Mouse (Mus musculus) macrophage (primary cell): Measurements from ENCODE around the gene Rps2. TPM values are rescaled to one million over a fixed set of nuclear protein-coding genes. Genes with fewer than 3 reads are reported as not detected.

Experiments
- H3K27ac ChIP-seq: fragments of 350-480 bp; formaldehyde crosslinking; 2 replicates; pipeline ENCODE4 v1.9.0; 2021
- H3K36me3 ChIP-seq: fragments of 350-480 bp; formaldehyde crosslinking; 2 replicates; pipeline ENCODE4 v1.9.0; 2021; ENCODE audit errors: inconsistent target
- H3K4me3 ChIP-seq: fragments of 350-480 bp; formaldehyde crosslinking; 2 replicates; pipeline ENCODE4 v1.9.0; 2021; ENCODE audit errors: inconsistent target
- H3K79me2 ChIP-seq: fragments of 350-480 bp; formaldehyde crosslinking; 2 replicates; pipeline ENCODE4 v1.9.0; 2021; ENCODE audit errors: inconsistent target
- WGBS: methylation state at CpG from one replicate; pipeline ENCODE4 v1.1.7; 2026; ENCODE audit warnings: inconsistent platforms; ENCODE audit not compliant: missing documents; 5-methylcytosine and 5-hydroxymethylcytosine counted together
- polyA plus RNA-seq: library from polyadenylated mRNA; stranded (reverse); fragments of 250-400 nt; gene quantifications from 3 replicates; pipeline ENCODE4 v1.2.4, GENCODE M21; 2018; ENCODE audit warnings: inconsistent platforms

Rps2 gene
- polyA plus RNA-seq, 1 experiment from 2014 or later: 612 TPM

DNA sequence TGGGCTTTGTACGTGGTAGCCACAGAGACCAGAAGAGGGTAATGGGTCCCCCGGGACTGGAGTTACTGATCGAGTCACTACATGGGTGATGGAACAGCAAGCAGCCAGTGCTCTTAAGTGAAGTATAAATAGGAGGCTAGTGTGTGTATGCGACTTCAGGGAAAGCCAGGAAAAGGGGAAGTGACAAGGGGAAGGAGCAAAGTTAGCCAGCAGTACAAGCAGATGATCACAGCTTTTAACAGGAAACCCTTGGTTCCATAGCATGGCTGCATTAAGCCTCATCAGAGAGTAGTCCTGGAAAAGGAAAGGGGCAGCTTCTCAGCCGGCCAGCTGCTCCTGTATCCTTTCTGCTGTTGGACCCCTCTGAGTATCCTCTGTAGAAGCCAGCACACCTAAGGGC, 25.5 kb upstream of the Rps2 start:
- no peaks in the 10 kb centered on the region for H3K36me3 ChIP-seq
- H3K79me2 ChIP-seq: no peaks in the 10 kb centered on the region
- WGBS: 45% methylated on average over 5 of the region's 5 CpGs
- peak overlapping the region; percentile 48 for H3K27ac ChIP-seq
- H3K4me3 ChIP-seq: no peak overlapping the region

DNA sequence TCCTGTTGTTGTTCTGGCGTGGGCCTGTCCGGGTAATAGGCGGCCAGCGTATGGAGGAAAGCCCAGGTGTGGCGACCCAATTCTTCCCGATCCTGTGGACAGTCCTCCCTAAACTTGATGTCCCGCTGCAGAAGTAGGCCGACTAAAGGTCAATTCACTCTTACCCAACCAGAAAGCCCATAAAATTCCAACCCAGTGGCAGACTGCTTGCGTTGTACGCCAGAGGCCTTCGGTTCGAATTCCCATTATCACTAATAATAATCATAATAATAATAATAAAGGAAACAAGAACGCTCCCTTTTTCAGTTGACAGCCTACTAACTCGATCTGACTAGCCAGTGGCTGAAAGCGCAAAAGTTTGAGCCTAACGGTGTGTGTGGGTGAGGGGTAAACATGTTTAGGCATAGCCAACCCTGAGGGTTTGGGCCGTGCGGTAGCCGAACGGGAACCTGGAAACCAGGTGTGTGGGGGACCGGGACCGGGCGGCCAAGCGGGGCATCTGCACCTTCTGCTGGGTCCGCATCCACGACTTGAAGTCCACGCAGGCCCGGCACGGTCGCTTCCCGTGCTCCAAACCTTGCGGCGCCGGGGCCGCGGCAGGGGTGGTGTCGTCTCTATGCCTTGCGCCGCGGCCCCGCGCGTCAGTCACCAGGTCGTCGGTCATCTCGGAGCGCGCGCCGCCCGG, 22.4 kb upstream of the Rps2 start:
- Histone ChIP-seq H3K36me3 (peaks cover 5% of the 10 kb centered on the region; the same call in 1 of the 2 replicates), H3K4me3 (peak overlapping the region; percentile 46), H3K27ac (no peak overlapping the region), H3K79me2 (no peaks in the 10 kb centered on the region)
- 10% methylated on average over 43 of the region's 51 CpGs for WGBS

DNA sequence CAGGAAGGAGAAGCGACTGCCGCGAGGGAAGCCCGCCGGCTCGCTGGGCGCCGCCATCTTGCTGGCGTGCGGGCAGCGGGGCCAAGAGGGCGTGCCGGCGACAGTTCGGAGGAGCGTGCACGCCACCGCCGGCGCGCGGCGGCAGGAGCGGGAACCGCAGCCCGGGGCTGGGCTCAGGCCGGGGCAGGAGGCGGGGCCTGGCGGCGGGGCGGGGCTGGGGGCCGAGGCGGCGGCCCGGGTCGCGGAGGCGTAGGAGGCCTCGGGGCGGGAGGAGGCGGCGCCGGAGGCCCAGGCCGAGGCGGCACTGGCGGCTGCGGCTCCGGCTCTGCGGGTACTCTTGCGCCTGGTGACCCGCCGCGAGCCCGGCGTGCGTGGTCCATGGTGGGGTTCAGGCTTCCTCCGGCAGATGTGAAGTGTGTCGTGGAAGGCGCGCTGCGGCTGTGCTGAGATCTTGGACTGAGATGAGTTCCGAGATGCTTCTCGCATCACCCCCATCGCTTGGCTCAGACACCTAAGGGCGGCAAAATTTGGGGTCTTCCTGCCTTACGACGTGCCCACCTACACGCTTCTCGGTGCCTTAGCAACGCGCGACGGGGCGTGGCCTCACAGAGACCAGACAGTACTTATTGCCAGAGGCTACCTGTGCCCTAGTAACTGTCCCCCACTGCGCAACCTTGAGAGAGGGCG, 21.8 kb upstream of the Rps2 start, which contains the start of the genes Gfer and Noxo1:
Gene Gfer (minus strand): TSS at position 146 of the 687 bp plus-strand sequence.
Gene Noxo1 (plus strand): TSS at position 224 of the 687 bp plus-strand sequence.
- WGBS: under 1% methylated on average over 59 of the region's 76 CpGs
- Histone ChIP-seq H3K79me2 (no peaks in the 10 kb centered on the region), H3K27ac (no peak within 1 kb of the TSS), H3K36me3 (peaks cover 11% of the 10 kb centered on the region; the same call in 1 of the 2 replicates), H3K4me3 (peak within 1 kb of the TSS; percentile 67)

DNA sequence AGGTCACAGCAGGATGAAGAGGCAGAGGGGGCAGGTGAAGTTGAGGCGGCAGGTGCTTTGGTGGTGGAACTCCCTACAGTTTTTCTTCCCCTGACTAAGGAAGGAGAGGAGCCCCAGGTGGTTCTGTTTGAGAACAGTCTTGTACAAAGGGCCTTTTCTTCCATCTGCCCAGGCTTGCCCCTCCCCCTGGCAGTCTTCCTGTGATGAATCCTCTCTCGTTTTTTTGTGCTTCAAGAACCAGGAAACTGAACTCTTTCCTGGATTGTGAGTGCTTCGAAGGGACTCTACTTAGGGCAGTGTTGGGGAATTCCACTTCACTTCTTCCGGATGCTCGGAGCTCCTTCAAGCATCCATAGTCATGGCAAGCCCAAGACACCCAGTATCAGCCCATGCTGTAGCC, 19.9 kb upstream of the Rps2 start:
- Histone ChIP-seq H3K27ac (no peak overlapping the region), H3K79me2 (no peaks in the 10 kb centered on the region), H3K4me3 (no peak overlapping the region), H3K36me3 (peaks cover 23% of the 10 kb centered on the region; the same call in 1 of the 2 replicates)
- 57% methylated on average over 5 of the region's 5 CpGs for WGBS

DNA sequence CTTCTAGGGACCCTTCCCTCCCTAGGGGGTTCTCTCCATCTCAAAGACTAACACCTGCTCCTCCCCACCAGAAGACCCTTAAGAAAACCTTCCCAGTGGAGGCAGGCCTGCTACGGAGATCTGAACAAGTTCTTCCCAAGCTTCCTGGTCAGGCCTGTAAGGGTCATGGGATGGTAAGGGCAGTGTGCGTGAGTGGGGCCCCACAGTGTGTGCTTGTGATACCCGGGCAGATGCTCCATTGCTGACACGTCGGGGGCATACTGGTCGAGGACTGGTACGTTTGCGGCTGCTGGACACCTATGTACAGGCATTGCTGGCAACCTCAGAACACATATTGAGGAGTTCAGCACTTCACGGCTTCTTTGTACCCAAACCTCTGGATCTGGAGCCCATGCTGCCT, 19.2 kb upstream of the Rps2 start:
- Histone ChIP-seq H3K27ac (no peak overlapping the region), H3K79me2 (no peaks in the 10 kb centered on the region), H3K36me3 (peaks cover 24% of the 10 kb centered on the region; the same call in 1 of the 2 replicates), H3K4me3 (no peak overlapping the region)
- WGBS: 85% methylated on average over 9 of the region's 9 CpGs

DNA sequence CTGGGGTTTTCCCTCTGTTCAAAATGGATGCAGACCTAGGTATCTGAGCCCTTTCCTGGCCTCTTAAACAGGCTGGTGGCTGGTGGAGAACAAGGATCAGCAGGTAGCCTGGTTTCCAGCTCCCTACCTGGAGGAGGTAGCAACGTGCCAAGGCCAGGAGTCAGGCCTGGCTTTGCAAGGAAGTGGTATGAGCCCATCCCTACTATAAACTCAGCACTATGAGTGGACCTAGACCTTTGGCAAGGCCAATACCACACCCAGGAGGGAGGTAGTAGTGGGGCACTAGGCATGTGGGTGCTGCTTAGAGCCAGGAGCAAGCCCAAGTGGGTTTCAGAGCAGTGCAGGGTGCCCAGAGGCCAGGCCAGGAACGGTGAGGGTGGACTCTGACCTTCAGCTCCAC, 18.4 kb upstream of the Rps2 start:
- Histone ChIP-seq H3K36me3 (peaks cover 31% of the 10 kb centered on the region; the same call in 1 of the 2 replicates), H3K79me2 (no peaks in the 10 kb centered on the region), H3K27ac (no peak overlapping the region), H3K4me3 (no peak overlapping the region)
- 80% methylated on average over 2 of the region's 2 CpGs for WGBS

DNA sequence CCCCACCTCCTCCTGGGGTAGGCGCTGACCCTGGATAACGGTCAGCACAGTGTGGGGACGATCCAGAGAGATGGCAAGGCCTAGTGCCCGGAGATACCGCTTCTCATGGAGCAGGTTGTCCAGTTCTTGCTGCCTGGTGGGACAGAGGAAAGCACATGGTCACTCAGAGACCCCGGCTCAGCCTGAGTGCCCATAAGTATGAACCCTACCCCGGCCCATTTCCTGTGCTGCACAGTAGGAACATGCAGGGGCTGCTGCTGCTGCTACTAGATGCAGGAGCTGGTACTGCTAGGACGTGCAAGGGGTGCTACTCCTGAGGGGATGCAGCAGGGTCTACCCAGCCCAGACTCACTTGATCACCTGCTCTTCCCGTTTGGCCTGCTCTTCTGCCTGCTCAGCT, 16.7 kb upstream of the Rps2 start:
- peaks cover 33% of the 10 kb centered on the region; the same call in 1 of the 2 replicates for H3K36me3 ChIP-seq
- 98% methylated on average over 7 of the region's 9 CpGs for WGBS
- no peak overlapping the region for H3K27ac ChIP-seq
- no peak overlapping the region for H3K4me3 ChIP-seq
- peaks cover 8% of the 10 kb centered on the region; the same call in 1 of the 2 replicates for H3K79me2 ChIP-seq

DNA sequence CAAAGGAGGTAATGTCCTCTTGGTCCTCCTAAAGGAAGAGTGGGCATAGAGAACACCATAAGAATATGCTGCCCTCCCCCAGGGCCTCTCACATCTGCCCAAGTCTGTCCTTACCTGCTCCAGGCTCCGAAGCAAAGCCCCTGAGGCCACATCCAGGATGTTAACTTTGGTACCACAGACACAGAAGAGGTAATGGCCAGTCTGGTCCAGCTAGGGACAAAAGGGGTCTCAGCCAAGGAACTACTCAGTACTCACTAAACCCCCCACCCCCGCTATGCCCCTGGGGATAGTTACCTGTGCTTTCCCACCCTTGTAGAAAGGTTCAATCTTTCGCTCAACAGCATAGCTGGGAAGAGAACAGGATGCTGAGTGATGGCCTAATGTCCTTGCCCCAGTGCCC, 12.1 kb upstream of the Rps2 start:
- H3K36me3 ChIP-seq: peaks cover 25% of the 10 kb centered on the region; the same call in 1 of the 2 replicates
- no peak overlapping the region for H3K27ac ChIP-seq
- H3K79me2 ChIP-seq: peaks cover 17% of the 10 kb centered on the region; the same call in 1 of the 2 replicates
- 88% methylated on average over 3 of the region's 3 CpGs for WGBS
- no peak overlapping the region for H3K4me3 ChIP-seq

DNA sequence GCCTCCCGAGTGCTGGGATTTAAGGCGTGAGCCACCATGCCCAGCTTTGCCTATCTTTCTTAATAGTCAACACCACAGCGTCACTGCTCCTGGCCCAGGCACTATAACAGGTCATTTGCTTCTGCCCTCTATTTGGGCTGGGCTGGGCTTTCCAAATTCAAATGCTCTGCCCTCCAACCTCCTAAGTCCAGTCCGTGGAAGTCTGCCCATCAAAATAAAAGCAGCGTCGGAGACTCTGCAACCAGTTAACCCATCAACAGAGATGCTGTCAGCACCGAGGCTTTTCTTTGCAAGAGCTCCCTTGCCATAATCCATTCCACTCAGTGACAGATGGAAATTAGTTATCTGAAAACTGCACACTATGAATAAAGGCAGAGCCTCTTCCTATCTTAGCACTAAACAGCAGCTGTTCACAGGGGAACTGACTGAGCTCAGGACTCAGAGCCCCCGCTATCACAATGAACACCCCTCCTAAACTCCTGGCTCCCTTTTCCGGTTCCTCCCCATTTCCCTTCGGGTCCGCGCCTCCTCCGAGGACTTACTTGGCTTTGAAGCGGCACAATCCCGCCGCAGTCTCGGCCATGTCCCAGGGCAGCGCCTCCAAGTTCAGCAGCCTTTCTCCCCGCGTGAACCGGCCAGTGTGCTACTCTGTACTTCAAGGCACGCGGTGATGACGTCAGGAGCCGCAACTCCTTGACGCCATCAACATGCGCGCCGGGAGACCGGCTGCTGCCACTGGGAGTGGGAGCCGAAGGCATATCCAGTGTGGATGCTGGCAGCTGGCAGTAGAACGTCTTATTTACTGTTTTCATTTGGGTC, 10.7 kb upstream of the Rps2 start, which contains the start of gene Tbl3:
Gene Tbl3 (minus strand): TSS at position 679 of the 819 bp plus-strand sequence.
- H3K4me3 ChIP-seq: peak within 1 kb of the TSS; percentile 91
- WGBS: 3% methylated on average over 32 of the region's 32 CpGs

DNA sequence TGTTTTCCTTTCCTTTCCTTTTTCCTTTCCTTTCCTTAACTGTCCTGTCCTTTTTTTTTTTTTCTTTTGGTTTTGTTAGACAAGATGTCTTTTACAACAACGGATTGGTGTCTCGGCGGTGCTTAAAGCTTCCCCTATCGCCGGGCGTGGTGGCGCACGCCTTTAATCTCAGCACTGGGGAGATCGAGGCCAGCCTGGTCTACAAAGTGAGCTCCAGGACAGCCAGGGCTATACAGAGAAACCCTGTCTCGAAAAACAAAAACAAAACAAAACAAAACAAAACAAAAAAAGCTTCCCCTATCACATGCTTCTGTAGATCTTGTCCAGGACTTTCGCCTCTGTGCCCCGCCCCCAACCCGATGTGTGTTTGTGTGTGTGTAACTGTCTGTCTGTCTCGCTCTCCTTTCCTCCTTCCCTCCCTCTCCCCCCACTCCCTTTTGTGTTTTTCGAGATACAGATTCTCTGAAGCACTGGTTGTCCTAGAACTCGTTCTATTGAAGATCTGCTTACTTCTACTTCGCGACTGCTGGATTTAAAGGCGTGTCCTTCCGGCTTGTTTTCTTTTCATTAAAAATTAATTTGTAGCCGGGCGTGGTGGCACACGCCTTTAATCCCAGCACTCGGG, 10.0 kb upstream of the Rps2 start:
- Histone ChIP-seq H3K36me3 (peaks cover 10% of the 10 kb centered on the region; the same call in 1 of the 2 replicates), H3K79me2 (peaks cover 17% of the 10 kb centered on the region; the same call in 1 of the 2 replicates), H3K27ac (peak overlapping the region; percentile 51), H3K4me3 (peak overlapping the region; percentile 91)
- 3% methylated on average over 23 of the region's 24 CpGs for WGBS

More for the DNA sequence above, 10.7 kb upstream of the Rps2 start, which contains the start of gene Tbl3:
- peak within 1 kb of the TSS; percentile 51 for H3K27ac ChIP-seq
- peaks cover 12% of the 10 kb centered on the region; the same call in 1 of the 2 replicates for H3K36me3 ChIP-seq
- peaks cover 17% of the 10 kb centered on the region; the same call in 1 of the 2 replicates for H3K79me2 ChIP-seq

DNA sequence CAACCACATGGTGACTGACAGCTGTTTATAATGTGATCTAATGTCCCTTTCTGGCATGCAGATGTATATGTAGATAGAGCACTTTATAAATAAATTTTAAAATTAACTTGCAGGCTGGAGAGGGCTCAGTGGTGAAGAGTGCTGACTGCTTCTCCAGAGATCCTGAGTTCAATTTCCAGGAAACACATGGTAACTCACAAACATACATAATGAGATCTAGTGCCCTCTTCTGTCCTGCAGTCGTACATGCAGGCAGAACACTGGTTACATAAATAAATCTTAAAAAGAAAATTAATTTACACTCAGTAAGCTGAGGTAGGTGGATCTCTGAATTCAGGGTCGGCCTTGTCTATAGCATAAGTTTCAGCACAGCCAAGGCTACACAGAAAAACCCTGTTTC, 9.3 kb upstream of the Rps2 start:
- WGBS: 23% methylated on average over 2 of the region's 2 CpGs

DNA sequence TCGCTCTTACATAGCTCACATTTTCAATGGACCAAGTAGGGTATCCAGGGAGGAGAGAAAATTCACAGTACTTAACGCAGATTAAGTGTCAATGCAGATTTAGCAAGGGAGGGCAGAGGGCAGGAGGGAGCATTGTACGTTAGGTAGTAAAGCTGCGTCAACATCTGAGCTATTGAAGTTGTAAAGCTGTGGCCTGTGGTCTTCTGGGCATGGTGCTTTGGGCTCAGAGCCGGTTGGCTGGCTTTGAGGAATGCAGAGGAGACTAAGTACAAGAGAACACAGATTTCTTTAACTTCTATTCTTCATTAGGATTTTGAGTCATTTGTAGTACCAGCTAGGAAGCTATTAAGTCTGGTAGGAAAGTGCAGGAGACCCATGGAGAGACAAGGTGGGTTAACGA, 2.4 kb upstream of the Rps2 start:
- Histone ChIP-seq H3K27ac (no peak overlapping the region), H3K79me2 (peaks cover 14% of the 10 kb centered on the region), H3K4me3 (no peak overlapping the region), H3K36me3 (no peaks in the 10 kb centered on the region)
- WGBS: 93% methylated on average over 6 of the region's 6 CpGs

More for the DNA sequence above, 9.3 kb upstream of the Rps2 start:
- Histone ChIP-seq H3K4me3 (peak overlapping the region; percentile 91), H3K27ac (peak overlapping the region; percentile 51; the same call in 1 of the 2 replicates), H3K79me2 (peaks cover 17% of the 10 kb centered on the region; the same call in 1 of the 2 replicates), H3K36me3 (peaks cover 10% of the 10 kb centered on the region; the same call in 1 of the 2 replicates)

DNA sequence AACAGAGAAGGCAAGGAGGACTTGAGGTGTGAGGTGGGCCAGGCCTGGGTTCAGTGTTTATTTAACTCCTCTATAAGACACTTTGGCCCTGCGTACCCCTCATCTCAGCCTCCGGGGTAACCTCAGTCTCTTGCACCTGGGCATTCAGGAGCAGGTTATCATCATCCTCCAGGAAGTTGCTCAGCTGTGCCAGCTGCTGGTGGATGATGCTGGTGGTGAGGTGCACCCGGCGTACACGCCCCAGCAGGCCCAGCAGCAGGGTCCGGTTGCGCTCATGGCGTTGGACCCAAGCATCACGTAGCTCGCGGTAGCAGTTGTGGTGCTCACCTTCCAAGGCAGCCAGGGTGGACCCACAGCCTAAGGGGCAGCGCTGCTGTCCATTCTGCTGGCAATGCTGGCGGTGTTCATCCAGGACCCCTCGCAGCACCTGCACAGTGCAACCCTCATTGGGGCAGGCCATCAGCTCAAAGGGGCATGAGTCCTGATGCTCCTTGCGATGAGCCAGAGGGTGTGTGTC, 1.7 kb upstream of the Rps2 start:
- Histone ChIP-seq H3K4me3 (no peak overlapping the region), H3K79me2 (peaks cover 20% of the 10 kb centered on the region), H3K27ac (no peak overlapping the region), H3K36me3 (peaks cover 1% of the 10 kb centered on the region; the same call in 1 of the 2 replicates)
- WGBS: 96% methylated on average over 11 of the region's 15 CpGs
